Comparison of ENCODE assay signal across 8 mouse cellular contexts in the genomic region with DNA sequence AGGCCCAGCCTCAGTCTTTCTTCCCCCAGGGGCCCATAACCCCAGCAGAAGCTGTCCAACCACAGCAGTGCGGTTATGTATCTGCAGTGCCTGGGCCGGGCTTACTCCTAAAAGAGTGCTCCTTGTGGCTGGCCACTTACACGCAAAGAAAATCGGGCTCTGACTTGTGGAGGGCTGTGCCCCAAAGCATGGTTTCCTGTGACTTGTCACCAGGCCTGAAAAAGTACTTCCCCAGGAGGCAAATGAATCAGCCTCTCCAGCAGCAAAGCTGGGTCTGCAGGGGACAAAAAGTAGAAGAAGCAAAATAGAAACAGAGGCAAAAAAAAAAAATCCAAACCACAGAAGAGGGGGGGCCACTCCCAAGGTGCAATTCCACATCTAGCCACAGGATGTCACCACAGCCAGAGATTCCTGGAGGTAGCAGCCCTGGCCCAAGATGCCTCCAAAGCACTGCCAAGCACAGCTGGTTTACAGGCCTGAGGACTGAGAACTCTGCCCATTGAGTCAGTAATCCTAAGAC. TPM values are rescaled to one million over a fixed set of nuclear protein-coding genes. Genes with fewer than 3 reads are reported as not detected.
DNase-seq lines count a peak whose midpoint lies in the region; ATAC-seq and TF ChIP-seq lines count a peak whose summit lies in the region.

No protein-coding gene starts in this region.

- peak; percentile 79 for DNase-seq in MEL (ENCODE audit: low read depth, low spot score)
- peak; percentile 87 for DNase-seq in heart, postnatal 4 days
- DNase-seq in layer of hippocampus, adult 9-11 months: peak; percentile 68
- DNase-seq in lung, postnatal 14 days: peak; percentile 86
- peak; percentile 88 for DNase-seq in retina, embryonic 14.5 days (ENCODE audit: low spot score)
- peak; percentile 65 to 72 for DNase-seq in urinary bladder, postnatal 36 days (ENCODE audit: low spot score in 2 of 2)

- peak overlapping the region; percentile 23 for H3K9ac ChIP-seq in MEL (ENCODE audit: control insufficient read depth, low read depth, low read length, poor library complexity, severe bottlenecking)

- H3K4me3 ChIP-seq in MEL (ENCODE audit: control insufficient read depth in 1 of 2, insufficient read depth in 1 of 2, low read depth in 2 of 2, low read length in 2 of 2): peak overlapping the region; percentile 36 to 42; a peak in 3 of 4 replicates
- H3K4me3 ChIP-seq in brown adipose tissue, adult 24 weeks (ENCODE audit: insufficient read depth, low read depth, low read length): no peak overlapping the region

- no peaks in the 10 kb centered on the region for H3K27me3 ChIP-seq in MEL (ENCODE audit: control insufficient read depth in 1 of 2, insufficient read depth in 2 of 2, low read length in 2 of 2)

- H3K79me2 ChIP-seq in MEL (ENCODE audit: control insufficient read depth, insufficient read depth, low read length, poor library complexity): no peaks in the 10 kb centered on the region

- peaks cover 0 to 3% of the 10 kb centered on the region in 2 experiments; a peak in 1 of 4 replicates for H3K4me1 ChIP-seq in MEL (ENCODE audit: control insufficient read depth in 1 of 2, insufficient read depth in 2 of 2, low read length in 2 of 2)
- H3K4me1 ChIP-seq in brown adipose tissue, adult 24 weeks (ENCODE audit: control insufficient read depth, insufficient read depth, insufficient read length, low read length): peaks cover 12% of the 10 kb centered on the region

- H3K36me3 ChIP-seq in MEL (ENCODE audit: control insufficient read depth in 1 of 2, insufficient read depth in 2 of 2, low read length in 2 of 2): no peaks in the 10 kb centered on the region

- TF ChIP-seq EP300 in MEL (IDR thresholded peaks at IDR 0.05; ENCODE audit: low read depth in 1 of 2, low read length in 2 of 2): no peak

- no peak overlapping the region for H3K27ac ChIP-seq in MEL (ENCODE audit: control insufficient read depth, low read depth, low read length)
- H3K27ac ChIP-seq in brown adipose tissue, adult 24 weeks (replicated peaks; ENCODE audit: low read depth, low read length): peak overlapping the region; percentile 29

- H3K9me3 ChIP-seq in MEL (replicated peaks; ENCODE audit: insufficient read depth, low read length): no peaks in the 10 kb centered on the region

- peak; percentile 56; the same call in 1 of the 2 replicates for ATAC-seq in erythroid progenitor cell, adult 5-6 weeks (replicated peaks; ENCODE audit: low FRiP score, poor library complexity, severe bottlenecking)

- peak; percentile 72 to 85 (median 82) for TF ChIP-seq CTCF in MEL (IDR thresholded peaks at IDR 0.05 in 2 of 3, conservative IDR thresholded peaks at IDR 0.05 in 1 of 3; ENCODE audit: control insufficient read depth in 1 of 3, insufficient read depth in 1 of 3, low read depth in 2 of 3, low read length in 3 of 3, poor library complexity in 1 of 3, severe bottlenecking in 1 of 3)

- TF ChIP-seq RAD21 in MEL (IDR thresholded peaks at IDR 0.05; ENCODE audit: low read depth, low read length): peak; percentile 76

- TF ChIP-seq POLR2A in MEL (IDR thresholded peaks at IDR 0.05; ENCODE audit: control insufficient read depth in 1 of 2, insufficient read depth in 1 of 2, low read depth in 1 of 2, low read length in 2 of 2, poor library complexity in 1 of 2): no peak

TF ChIP-seq in MEL, 35 proteins besides CTCF, POLR2A, EP300 and RAD21:
- TF ChIP-seq TBP (IDR thresholded peaks at IDR 0.05; ENCODE audit: low read depth, low read length) (no peak), MYB (IDR thresholded peaks at IDR 0.05; ENCODE audit: low read depth, low read length) (no peak), MXI1 (IDR thresholded peaks at IDR 0.05; ENCODE audit: low read depth, low read length) (no peak), RCOR1 (IDR thresholded peaks at IDR 0.05; ENCODE audit: low read depth, low read length) (peak; percentile 24; the same call in 1 of the 2 replicates), ELF1 (IDR thresholded peaks at IDR 0.05; ENCODE audit: low read depth, low read length) (0 out of 2 replicates have a peak, but pooled peaks have one; percentile 9), CHD2 (IDR thresholded peaks at IDR 0.05; ENCODE audit: low read length) (no peak), KAT2A (conservative IDR thresholded peaks at IDR 0.05; ENCODE audit: low read depth, low read length) (no peak), BHLHE40 (IDR thresholded peaks at IDR 0.05; ENCODE audit: borderline replicate concordance, low read depth, low read length) (0 out of 2 replicates have a peak, but pooled peaks have one; percentile 25), POLR2AphosphoS5 (IDR thresholded peaks at IDR 0.05; ENCODE audit: borderline replicate concordance, low read depth, low read length) (no peak), SMC3 (IDR thresholded peaks at IDR 0.05; ENCODE audit: low read depth, low read length) (peak; percentile 79), NRF1 (IDR thresholded peaks at IDR 0.05; ENCODE audit: insufficient read depth, low read depth, low read length, poor library complexity, severe bottlenecking) (no peak), ZNF384 (IDR thresholded peaks at IDR 0.05; ENCODE audit: low read depth, low read length) (peak; percentile 96), HCFC1 (IDR thresholded peaks at IDR 0.05; ENCODE audit: low read depth, low read length) (no peak), ZC3H11A (IDR thresholded peaks at IDR 0.05; ENCODE audit: low read depth, low read length) (peak; percentile 61), MEF2A (IDR thresholded peaks at IDR 0.05; ENCODE audit: extremely low read depth, insufficient replicate concordance, low read depth, low read length, poor library complexity, severe bottlenecking) (no peak), JUND (IDR thresholded peaks at IDR 0.05; ENCODE audit: low read depth, low read length) (no peak), ZKSCAN1 (IDR thresholded peaks at IDR 0.05; ENCODE audit: low read depth, low read length) (no peak), SIN3A (IDR thresholded peaks at IDR 0.05; ENCODE audit: low read length) (peak; percentile 46; the same call in 1 of the 2 replicates), MYC (IDR thresholded peaks at IDR 0.05; ENCODE audit: low read depth, low read length) (no peak), NELFE (IDR thresholded peaks at IDR 0.05; ENCODE audit: low read depth, low read length) (no peak), GABPA (IDR thresholded peaks at IDR 0.05; ENCODE audit: low read depth, low read length) (no peak), USF1 (IDR thresholded peaks at IDR 0.05; ENCODE audit: low read depth, low read length) (no peak), USF2 (IDR thresholded peaks at IDR 0.05; ENCODE audit: borderline replicate concordance in 1 of 2, insufficient read depth in 1 of 2, low read depth in 1 of 2, low read length in 2 of 2) (no peak), MAZ (IDR thresholded peaks at IDR 0.05; ENCODE audit: low read depth, low read length) (peak; percentile 87)

RNA-seq across cellular contexts. Expression of a gene that starts 18.9 kb away (rescaled TPM):
- total RNA-seq in MEL (2012; rRNA removed): 37.5 and 54.3 TPM in 2 replicates
- 100 to 1,000 TPM in 1 of 2 experiments, not detected in 1; 100 TPM for polyA plus RNA-seq in MEL (2012; ENCODE audit: insufficient read depth in 1 of 2, insufficient read length in 2 of 2, low read depth in 1 of 2, low replicate concordance in 2 of 2, missing spikeins in 1 of 2)
- 1.1 and 1.6 TPM in 2 replicates for polyA plus RNA-seq in brown adipose tissue, adult 24 weeks (2012; ENCODE audit: insufficient read depth, insufficient read length, missing spikeins)
- total RNA-seq in erythroid progenitor cell, adult 5-6 weeks (2015; ENCODE audit: low replicate concordance): 601 and 611 TPM in 2 replicates
- total RNA-seq in erythroid progenitor cell, adult 5-6 weeks (2017; ENCODE audit: low replicate concordance): 1,112 and 1,280 TPM in 2 replicates
- total RNA-seq in heart, postnatal 4 days (2021): 10 to 100 TPM; 56.0 to 75.0 TPM

RNA-seq across cellular contexts. Expression of a gene that starts 51.1 kb away (rescaled TPM):
- 13,843 and 15,045 TPM in 2 replicates for total RNA-seq in MEL (2012; rRNA removed)
- polyA plus RNA-seq in MEL (2012; ENCODE audit: insufficient read depth in 1 of 2, insufficient read length in 2 of 2, low read depth in 1 of 2, low replicate concordance in 2 of 2, missing spikeins in 1 of 2): 1,000 to 10,000 TPM in 1 of 2 experiments, not detected in 1; 9,058 TPM
- polyA plus RNA-seq in brown adipose tissue, adult 24 weeks (2012; ENCODE audit: insufficient read depth, insufficient read length, missing spikeins): 1,277 and 1,448 TPM in 2 replicates
- total RNA-seq in erythroid progenitor cell, adult 5-6 weeks (2015; ENCODE audit: low replicate concordance): 1,048 and 1,068 TPM in 2 replicates
- total RNA-seq in erythroid progenitor cell, adult 5-6 weeks (2017; ENCODE audit: low replicate concordance): 1,077 and 1,422 TPM in 2 replicates
- total RNA-seq in heart, postnatal 4 days (2021): 1,000 to 10,000 TPM; 1,924 to 1,989 TPM

Comparison
In these comparisons a context has a peak if more than half of its experiments do, and no peak if none do; other contexts are left out.
1. RNA of a gene that starts 18.9 kb away (total RNA-seq): 601 to 1,280 TPM in erythroid progenitor cell, adult 5-6 weeks; 56.0 to 75.0 TPM in heart, postnatal 4 days and 37.5 to 54.3 TPM in MEL; every median in the first group is over 4 times any median in the second.
2. Peak in every context shown above with its lines, with median percentiles within 50 percentile points of each other: DNase-seq.